Mouse (Mus musculus) neural tube, embryonic 12.5 days (tissue): ENCODE measurements around the gene Hdgf. TPM values are rescaled to one million over a fixed set of nuclear protein-coding genes. Genes with fewer than 3 reads are reported as not detected.
A peak's percentile ranks its signal among the peaks of the same experiment; 100 is the strongest.
"Not testable (repeated sequence)": the region's sequence is repeated elsewhere in the genome, so short reads cannot be mapped to it uniquely, and the experiment has no call there.

ENCODE experiments used
- ATAC-seq: fragments of 200-750 bp; cut with Nextera tagmentation; 2 replicates; pipeline ENCODE4 v1.8.0; 2017; ENCODE audit warnings: low read depth, mild to moderate bottlenecking, moderate TSS enrichment, moderate library complexity; ENCODE audit not compliant: low FRiP score
- H3K27ac ChIP-seq: fragments of 300-500 bp; sonication (generic); 2 replicates; pipeline ENCODE4 v1.5.1; 2016
- H3K27me3 ChIP-seq: fragments of 300-500 bp; sonication (generic); replicated peaks from 2 replicates; pipeline ENCODE4 v1.6.1; 2016; ENCODE audit warnings: mild to moderate bottlenecking
- H3K36me3 ChIP-seq: fragments of 300-500 bp; sonication (generic); 2 replicates; pipeline ENCODE4 v1.6.1; 2016; ENCODE audit warnings: mild to moderate bottlenecking
- H3K4me1 ChIP-seq: fragments of 300-500 bp; sonication (generic); 2 replicates; pipeline ENCODE4 v1.6.1; 2016
- H3K4me2 ChIP-seq: fragments of 300-500 bp; sonication (generic); replicated peaks from 2 replicates; pipeline ENCODE4 v1.6.1; 2016; ENCODE audit warnings: mild to moderate bottlenecking
- H3K4me3 ChIP-seq: fragments of 300-500 bp; sonication (generic); 2 replicates; pipeline ENCODE4 v1.5.1; 2016
- H3K9ac ChIP-seq: fragments of 300-500 bp; sonication (generic); 2 replicates; pipeline ENCODE4 v1.6.1; 2016; ENCODE audit warnings: mild to moderate bottlenecking
- H3K9me3 ChIP-seq: fragments of 300-500 bp; sonication (generic); 2 replicates; pipeline ENCODE4 v1.6.1; 2016; ENCODE audit warnings: mild to moderate bottlenecking
- WGBS: fragments of 180-500 bp; shearing (Covaris S2); methylation state at CpG from one replicate; pipeline ENCODE4 v1.1.7; 2016; 5-methylcytosine and 5-hydroxymethylcytosine counted together
- polyA plus RNA-seq: library from polyadenylated mRNA; unstranded; fragments of >200 nt; fragmentation: Nextera tagmentation; extraction: Ambion mirVana; gene quantifications from 2 replicates; pipeline ENCODE4 v1.2.1, GENCODE M21; 2016

The Hdgf gene
- polyA plus RNA-seq, 1 experiment from 2014 or later: 225 TPM

DNA sequence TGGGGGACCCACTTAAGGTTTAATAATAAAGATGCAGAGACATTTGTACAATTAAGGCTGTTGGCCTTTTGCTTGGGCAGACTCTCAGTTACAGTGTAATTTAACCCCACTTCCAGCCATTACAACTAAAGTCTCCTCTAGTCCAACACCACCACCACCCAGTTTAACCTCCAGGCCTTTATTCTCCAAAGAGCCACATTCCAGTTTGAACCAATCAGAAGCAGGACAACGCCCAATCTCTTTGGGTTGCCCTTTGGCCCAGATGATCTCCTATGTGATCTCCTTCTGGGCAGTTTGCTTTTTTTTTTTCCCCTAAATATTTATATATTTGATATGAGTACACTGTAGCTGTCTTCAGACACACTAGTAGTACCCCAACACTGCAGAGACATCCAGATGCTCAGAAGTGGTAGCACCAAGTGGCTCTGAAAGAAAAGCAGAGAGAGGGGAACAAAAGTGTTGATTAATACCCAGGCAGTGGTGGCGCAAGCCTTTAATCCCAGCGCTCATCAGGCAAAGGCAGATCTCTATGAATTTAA lies 12.7 kb upstream of the Hdgf start:
- Histone ChIP-seq H3K27me3 (no peaks in the 10 kb centered on the region), H3K9ac (no peak overlapping the region), H3K36me3 (no peaks in the 10 kb centered on the region), H3K9me3 (no peaks in the 10 kb centered on the region), H3K4me1 (no peaks in the 10 kb centered on the region), H3K27ac (no peak overlapping the region), H3K4me3 (no peak overlapping the region), H3K4me2 (no peak overlapping the region)
- 82% methylated on average over 3 of the region's 3 CpGs for WGBS
- ATAC-seq: no peak

DNA sequence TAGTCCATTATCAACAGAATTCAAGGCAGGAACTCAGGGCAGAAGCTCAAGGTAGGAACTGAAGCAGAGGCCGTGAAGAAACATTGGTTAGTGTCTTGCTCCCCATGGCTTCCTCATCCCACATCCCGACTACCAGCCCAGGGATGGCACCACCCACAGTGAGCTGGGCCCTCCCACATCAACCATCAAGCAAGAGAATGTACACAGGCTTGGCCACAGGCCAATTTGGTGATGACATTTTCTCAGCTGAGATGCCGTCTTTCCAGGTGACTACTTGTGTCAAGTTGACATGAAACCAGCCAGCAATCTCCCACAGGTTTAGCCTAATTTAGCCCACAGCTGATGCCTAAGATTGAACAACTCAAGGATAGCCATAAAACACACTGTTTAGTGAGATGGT lies 6.9 kb upstream of the Hdgf start:
- no peaks in the 10 kb centered on the region for H3K4me1 ChIP-seq
- H3K27ac ChIP-seq: no peak overlapping the region
- H3K9ac ChIP-seq: no peak overlapping the region
- H3K27me3 ChIP-seq: no peaks in the 10 kb centered on the region
- H3K36me3 ChIP-seq: no peaks in the 10 kb centered on the region
- H3K4me3 ChIP-seq: no peak overlapping the region
- WGBS: 78% methylated on average over 3 of the region's 3 CpGs
- H3K9me3 ChIP-seq: no peaks in the 10 kb centered on the region
- ATAC-seq: no peak
- no peak overlapping the region for H3K4me2 ChIP-seq

DNA sequence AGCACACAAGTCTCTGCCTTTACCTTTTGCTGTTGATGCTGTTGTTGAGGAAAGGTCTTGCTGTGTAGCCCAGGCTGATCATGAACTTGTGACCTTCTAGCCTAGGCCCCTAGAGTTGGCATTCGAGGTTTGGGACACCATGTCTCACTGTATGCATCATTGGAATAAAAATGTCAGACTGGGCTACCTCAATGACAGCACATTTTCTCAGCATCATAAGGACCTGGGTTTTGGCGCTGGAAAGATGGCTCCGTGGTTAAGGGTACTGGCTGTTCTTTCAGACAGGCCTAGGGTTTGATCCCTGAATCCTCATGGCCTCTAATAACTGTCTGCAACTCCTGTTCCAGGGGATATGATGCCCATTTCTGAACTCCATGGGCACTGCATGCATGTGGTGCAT lies 6.3 kb upstream of the Hdgf start:
- no peak overlapping the region for H3K4me3 ChIP-seq
- ATAC-seq: no peak
- no peaks in the 10 kb centered on the region for H3K27me3 ChIP-seq
- WGBS: 81% methylated on average over 3 of the region's 3 CpGs
- no peaks in the 10 kb centered on the region for H3K9me3 ChIP-seq
- no peaks in the 10 kb centered on the region for H3K36me3 ChIP-seq
- H3K4me2 ChIP-seq: no peak overlapping the region
- no peaks in the 10 kb centered on the region for H3K4me1 ChIP-seq
- no peak overlapping the region for H3K9ac ChIP-seq
- H3K27ac ChIP-seq: no peak overlapping the region

DNA sequence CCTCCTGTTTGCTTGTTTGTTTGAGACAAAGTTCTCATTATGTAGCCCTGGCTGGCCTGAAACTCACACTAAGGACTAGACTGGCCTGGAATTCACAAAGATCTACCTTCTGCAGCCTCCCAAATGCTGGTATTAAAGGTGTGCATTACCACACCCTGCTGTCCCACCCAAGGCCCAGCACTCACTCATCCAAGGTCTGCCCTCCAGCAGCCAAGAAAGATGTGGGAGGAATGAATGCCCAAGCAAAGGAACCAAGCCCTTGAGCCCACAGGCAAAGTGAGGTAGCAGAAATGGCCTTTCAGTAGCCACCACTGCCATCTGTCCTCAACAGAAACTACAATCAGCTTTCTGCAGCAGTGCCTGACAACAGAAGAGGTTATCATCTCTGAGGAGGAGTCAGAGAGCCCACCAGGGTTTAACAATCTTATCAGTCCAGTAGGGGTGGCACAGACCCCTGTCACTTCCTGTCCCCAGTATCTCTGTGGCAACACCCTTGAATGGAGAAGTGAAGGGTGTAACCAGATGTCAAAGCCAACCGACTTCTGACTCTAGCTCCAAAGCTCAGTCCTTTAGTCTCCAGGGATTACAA lies 5.0 kb upstream of the Hdgf start:
- H3K4me2 ChIP-seq: no peak overlapping the region
- H3K27ac ChIP-seq: no peak overlapping the region
- H3K36me3 ChIP-seq: no peaks in the 10 kb centered on the region
- H3K4me3 ChIP-seq: no peak overlapping the region
- H3K9me3 ChIP-seq: no peaks in the 10 kb centered on the region
- ATAC-seq: no peak
- H3K4me1 ChIP-seq: no peaks in the 10 kb centered on the region
- WGBS: 63% methylated on average over 1 of the region's 1 CpGs
- H3K9ac ChIP-seq: no peak overlapping the region
- no peaks in the 10 kb centered on the region for H3K27me3 ChIP-seq

DNA sequence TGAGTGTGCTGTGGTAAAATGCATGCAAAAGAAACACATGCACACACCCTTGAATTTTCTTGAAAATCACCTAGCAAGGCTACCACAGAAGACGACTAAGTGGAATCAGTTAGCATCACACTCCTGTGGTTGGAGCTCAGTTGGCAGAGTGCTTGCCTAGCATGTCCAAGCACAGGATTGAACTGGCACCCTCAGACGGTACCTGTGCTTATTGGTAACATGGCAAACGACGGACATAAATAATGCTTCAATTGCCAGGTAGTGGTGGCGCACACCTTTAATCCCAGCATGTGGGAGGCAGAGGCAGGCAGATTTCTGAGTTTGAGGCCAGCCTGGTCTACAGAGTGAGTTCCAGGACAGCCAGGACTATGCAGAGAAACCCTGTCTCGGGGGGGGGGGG lies 4.2 kb upstream of the Hdgf start:
- not testable (repeated sequence) for H3K4me1 ChIP-seq, H3K27me3 ChIP-seq, H3K9me3 ChIP-seq, H3K27ac ChIP-seq, H3K9ac ChIP-seq, H3K4me3 ChIP-seq, H3K36me3 ChIP-seq, ATAC-seq, H3K4me2 ChIP-seq
- 77% methylated on average over 6 of the region's 6 CpGs for WGBS

DNA sequence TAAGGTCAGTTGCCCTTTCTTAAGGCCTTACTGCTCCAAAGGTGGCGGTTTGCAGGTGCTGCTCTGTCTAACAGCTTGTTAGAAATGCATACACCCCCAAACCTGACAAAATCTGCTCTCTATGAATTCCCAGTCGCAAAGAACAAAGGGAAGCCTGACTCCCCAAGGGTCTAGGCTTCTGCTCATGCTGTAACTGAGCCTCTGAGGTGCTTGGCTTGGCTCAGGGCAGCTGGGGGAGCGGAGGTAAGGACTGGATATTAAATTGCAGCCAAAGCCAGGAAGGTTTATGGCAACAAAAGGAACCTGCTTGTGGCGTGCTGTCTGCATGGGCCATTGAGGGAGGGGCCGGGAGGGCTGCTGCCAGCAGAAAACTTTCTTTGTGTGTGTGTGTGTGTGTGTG lies 2.3 kb upstream of the Hdgf start:
- Histone ChIP-seq H3K4me3 (no peak overlapping the region), H3K36me3 (no peaks in the 10 kb centered on the region), H3K4me2 (no peak overlapping the region), H3K4me1 (peaks cover 17% of the 10 kb centered on the region), H3K27me3 (no peaks in the 10 kb centered on the region), H3K27ac (no peak overlapping the region), H3K9ac (no peak overlapping the region), H3K9me3 (no peaks in the 10 kb centered on the region)
- ATAC-seq: no peak
- 55% methylated on average over 5 of the region's 5 CpGs for WGBS

DNA sequence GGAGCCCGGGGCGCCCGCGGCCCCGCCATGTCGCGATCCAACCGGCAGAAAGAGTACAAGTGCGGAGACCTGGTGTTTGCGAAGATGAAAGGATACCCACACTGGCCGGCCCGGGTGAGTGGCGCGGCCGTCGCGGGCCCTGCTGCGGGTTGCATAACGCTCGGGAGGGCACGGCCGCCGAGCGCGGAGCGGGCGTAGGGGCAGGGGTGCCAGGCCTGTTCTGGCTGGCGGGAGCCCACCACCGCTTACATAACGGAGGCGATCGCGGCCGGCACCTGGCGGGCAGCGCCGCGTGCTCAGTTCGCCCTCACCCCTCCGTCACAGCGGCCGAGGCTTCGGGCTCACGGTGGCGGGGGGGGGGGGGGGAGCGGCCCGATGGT lies 470 bp downstream of the Hdgf start:
- peak overlapping the region; percentile 91 for H3K27ac ChIP-seq
- H3K36me3 ChIP-seq: no peaks in the 10 kb centered on the region
- H3K27me3 ChIP-seq: no peaks in the 10 kb centered on the region
- peak overlapping the region; percentile 84 for H3K4me3 ChIP-seq
- no peaks in the 10 kb centered on the region for H3K9me3 ChIP-seq
- H3K9ac ChIP-seq: peak overlapping the region; percentile 94
- peak overlapping the region; percentile 96 for H3K4me2 ChIP-seq
- H3K4me1 ChIP-seq: peaks cover 41% of the 10 kb centered on the region
- WGBS: under 1% methylated on average over 43 of the region's 47 CpGs
- ATAC-seq: peak; percentile 34; the same call in 1 of the 2 replicates

DNA sequence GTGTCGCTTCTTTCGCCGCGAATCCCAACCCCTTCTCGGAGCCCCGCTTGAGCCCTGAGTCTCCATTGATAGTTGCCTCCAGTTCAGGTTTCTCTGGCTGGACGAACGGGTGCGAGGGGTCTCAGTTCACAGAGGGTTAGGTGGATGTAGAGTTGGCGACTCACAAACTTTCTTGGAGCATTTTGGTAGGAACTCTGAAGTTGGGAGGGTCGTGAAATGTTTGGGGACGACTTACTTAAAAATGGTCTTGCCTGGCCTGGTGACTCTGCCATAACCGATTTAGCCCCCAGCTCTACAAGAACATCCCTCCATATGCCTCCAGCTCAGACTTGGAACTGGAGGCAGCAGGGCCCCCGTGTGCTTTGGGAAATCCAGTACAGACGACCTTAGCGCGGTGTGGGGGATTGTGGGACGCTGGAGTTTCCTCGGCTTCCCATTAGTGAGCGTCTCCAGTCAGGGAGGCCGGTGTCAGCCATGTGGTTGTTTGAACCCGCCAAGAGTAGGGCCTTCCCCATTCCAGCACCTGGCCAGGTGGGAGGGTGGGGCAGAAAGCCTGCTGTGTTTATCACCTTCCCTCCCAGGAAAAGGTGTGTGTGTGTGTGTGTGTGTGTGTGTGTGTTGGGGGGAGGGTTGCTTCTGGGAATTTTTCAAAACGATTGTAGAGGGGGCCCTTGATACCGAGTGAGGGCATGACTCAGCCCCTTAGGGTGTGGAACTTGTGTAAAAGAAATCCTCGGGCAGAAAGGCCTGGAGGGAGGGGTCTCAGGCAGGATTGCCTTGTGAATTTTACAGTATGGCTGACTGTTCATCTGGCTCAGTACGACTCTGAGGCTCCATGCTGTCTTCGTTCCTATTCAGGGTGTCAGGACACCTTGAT lies 1.1 kb downstream of the Hdgf start:
- H3K4me2 ChIP-seq: peak overlapping the region; percentile 96
- 1% methylated on average over 26 of the region's 27 CpGs for WGBS

DNA sequence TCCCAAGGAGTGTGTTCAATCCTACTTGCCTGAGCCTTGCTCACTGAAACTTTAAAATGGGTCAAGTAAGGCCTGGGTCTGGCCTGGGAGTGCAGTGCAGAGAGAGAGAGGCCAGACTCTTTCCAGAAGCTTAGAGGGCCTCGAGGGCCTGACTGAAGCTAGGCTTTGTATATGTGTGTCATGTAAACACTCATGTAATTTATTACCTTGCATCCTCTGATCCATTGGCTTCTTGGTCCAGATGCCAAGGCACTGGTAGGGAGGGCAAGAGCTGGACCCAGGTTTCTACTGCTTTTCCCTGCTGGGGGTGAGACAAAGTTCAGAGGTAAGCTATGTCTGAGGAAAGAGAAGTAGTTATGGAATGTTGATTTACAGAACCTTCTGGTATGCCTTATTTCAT lies 1.8 kb downstream of the Hdgf start:
- 0% methylated on average over 1 of the region's 1 CpGs for WGBS
- no peak for ATAC-seq

More for the DNA sequence above, 1.1 kb downstream of the Hdgf start:
- Histone ChIP-seq H3K27ac (peak overlapping the region; percentile 91), H3K36me3 (no peaks in the 10 kb centered on the region), H3K27me3 (no peaks in the 10 kb centered on the region), H3K9ac (peak overlapping the region; percentile 94), H3K9me3 (no peaks in the 10 kb centered on the region), H3K4me3 (peak overlapping the region; percentile 84), H3K4me1 (peaks cover 41% of the 10 kb centered on the region)
- no peak for ATAC-seq

DNA sequence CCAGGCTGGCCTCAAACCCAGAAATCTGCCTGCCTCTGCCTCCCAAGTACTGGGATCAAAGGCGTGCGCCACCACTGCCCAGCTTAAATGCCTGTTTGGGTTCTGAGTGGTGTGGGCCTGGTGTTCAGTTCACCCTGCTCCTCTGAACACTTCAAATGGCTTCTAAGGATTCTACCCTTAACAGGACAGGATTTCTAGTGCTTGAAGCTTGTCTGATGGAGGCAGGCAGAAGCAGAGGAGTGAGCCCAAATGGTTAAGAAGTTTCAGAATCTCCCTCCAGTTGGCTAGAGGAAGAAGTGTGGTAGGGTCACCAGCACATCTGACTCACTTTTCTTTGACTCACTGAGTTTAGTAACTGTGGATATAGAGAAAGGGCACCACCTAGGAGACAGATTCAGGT lies 3.3 kb downstream of the Hdgf start:
- H3K27me3 ChIP-seq: no peaks in the 10 kb centered on the region
- no peak overlapping the region for H3K4me3 ChIP-seq
- ATAC-seq: no peak
- peaks cover 13% of the 10 kb centered on the region for H3K36me3 ChIP-seq
- H3K4me1 ChIP-seq: peaks cover 41% of the 10 kb centered on the region
- H3K4me2 ChIP-seq: peak overlapping the region; percentile 68
- no peak overlapping the region for H3K9ac ChIP-seq
- H3K27ac ChIP-seq: no peak overlapping the region
- WGBS: 88% methylated on average over 2 of the region's 2 CpGs
- no peaks in the 10 kb centered on the region for H3K9me3 ChIP-seq

More for the DNA sequence above, 1.8 kb downstream of the Hdgf start:
- Histone ChIP-seq H3K4me1 (peaks cover 41% of the 10 kb centered on the region), H3K4me3 (peak overlapping the region; percentile 84), H3K4me2 (peak overlapping the region; percentile 96), H3K27me3 (no peaks in the 10 kb centered on the region), H3K36me3 (no peaks in the 10 kb centered on the region), H3K9me3 (no peaks in the 10 kb centered on the region), H3K27ac (no peak overlapping the region), H3K9ac (peak overlapping the region; percentile 94)

DNA sequence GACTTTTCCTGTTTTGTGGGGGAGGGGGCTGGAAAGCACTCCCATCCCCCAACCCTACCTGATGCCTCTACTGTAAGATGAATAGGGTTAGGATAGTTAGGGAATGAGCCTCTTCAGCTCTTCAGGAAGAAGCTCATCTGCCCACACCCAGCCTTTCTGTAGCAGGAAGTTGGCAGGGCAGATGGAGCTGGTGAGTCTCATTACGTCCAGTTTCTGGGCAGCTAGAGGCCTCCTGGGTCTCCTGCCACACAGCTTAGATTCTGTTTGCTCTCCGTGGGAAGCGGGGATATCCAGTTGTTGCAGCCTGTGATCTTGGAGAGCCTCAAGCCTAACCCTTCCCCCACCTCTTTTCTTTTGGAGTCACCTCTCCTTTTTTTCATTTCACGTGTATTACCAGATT lies 3.8 kb downstream of the Hdgf start:
- peak overlapping the region; percentile 68 for H3K4me2 ChIP-seq
- WGBS: 10% methylated on average over 4 of the region's 4 CpGs
- H3K36me3 ChIP-seq: peaks cover 18% of the 10 kb centered on the region
- 0 out of 2 replicates have a peak overlapping the region, but pooled peaks have one; percentile 46 for H3K9ac ChIP-seq
- no peaks in the 10 kb centered on the region for H3K9me3 ChIP-seq
- peak overlapping the region; percentile 2; the same call in 1 of the 2 replicates for H3K27ac ChIP-seq
- H3K4me1 ChIP-seq: peaks cover 41% of the 10 kb centered on the region
- H3K4me3 ChIP-seq: no peak overlapping the region
- ATAC-seq: no peak
- H3K27me3 ChIP-seq: no peaks in the 10 kb centered on the region

DNA sequence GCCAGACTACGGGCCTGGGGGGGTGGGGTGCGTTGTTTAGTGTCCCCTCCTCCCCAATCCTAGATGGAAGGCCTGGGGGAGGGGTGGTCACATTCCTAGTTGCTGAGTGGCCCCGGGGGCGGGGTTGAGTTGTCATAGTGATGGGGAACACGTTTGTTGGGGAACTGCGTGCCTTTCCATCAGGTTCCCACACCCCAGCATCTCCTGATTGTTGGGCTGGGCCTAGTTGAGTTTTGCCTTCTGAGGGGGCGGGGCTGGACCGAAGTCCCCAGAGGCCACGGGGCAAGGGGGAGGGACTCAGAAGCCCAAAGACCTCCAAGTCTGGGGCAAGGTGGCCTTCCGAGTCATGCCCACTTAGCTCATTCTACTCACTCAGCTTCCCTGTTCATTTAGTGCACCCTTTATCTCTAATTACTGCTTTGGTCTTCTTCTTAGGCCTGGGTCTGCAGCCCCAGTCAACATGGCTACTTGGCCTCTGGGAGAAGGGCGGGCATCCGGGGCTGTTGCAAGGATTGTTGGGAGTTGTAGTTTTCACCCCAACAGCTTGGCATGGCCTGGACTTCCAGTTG lies 4.5 kb downstream of the Hdgf start:
- H3K4me1 ChIP-seq: peaks cover 41% of the 10 kb centered on the region
- 4% methylated on average over 12 of the region's 12 CpGs for WGBS
- no peak for ATAC-seq

More for the DNA sequence above, 4.5 kb downstream of the Hdgf start:
- Histone ChIP-seq H3K4me2 (peak overlapping the region; percentile 68), H3K9ac (peak overlapping the region; percentile 46; the same call in 1 of the 2 replicates), H3K4me3 (peak overlapping the region; percentile 34), H3K36me3 (peaks cover 24% of the 10 kb centered on the region), H3K9me3 (no peaks in the 10 kb centered on the region), H3K27ac (peak overlapping the region; percentile 2; the same call in 1 of the 2 replicates), H3K27me3 (no peaks in the 10 kb centered on the region)
